Mouse (Mus musculus): ENCODE data around the gene Tinagl1.

DNA sequence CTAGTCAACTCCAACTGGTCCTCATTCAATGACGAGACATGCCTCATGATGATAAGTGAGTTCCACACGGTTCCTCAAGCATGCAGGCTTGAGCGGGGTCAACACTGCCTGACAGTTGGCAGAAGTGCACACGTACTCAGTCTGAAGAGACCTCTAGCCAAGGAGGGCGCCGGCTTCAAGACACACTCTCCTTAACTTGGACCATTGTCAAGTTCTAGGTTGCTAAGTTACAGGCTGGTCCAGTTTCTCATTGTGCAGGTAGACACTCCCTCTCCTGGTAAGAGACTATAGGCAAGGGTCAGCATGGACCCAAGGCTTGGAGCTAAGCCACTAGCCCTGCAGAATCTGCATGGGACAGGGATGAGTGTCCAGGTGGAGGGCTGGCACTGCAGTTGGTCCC, 49.8 kb downstream of the Tinagl1 start:
- no peak for TF ChIP-seq POLR2A (IDR thresholded peaks at IDR 0.05; ENCODE audit: insufficient read length, low read depth)
- TF ChIP-seq USF1 (IDR thresholded peaks at IDR 0.05; ENCODE audit: low read depth) = no peak
- TF ChIP-seq MAX (IDR thresholded peaks at IDR 0.05; ENCODE audit: low read depth) = no peak
- TF ChIP-seq MYOD1 (IDR thresholded peaks at IDR 0.05; ENCODE audit: control insufficient read depth in 1 of 3, insufficient read length in 2 of 3, low read depth in 2 of 3) = no peak
- no peak for TF ChIP-seq MYOG (IDR thresholded peaks at IDR 0.05; ENCODE audit: control insufficient read depth in 1 of 3, insufficient read depth in 1 of 3, insufficient read length in 2 of 3, low read depth in 2 of 3)
- no peak for TF ChIP-seq E2F4 (IDR thresholded peaks at IDR 0.05; ENCODE audit: insufficient read depth)
- TF ChIP-seq POLR2AphosphoS2 (IDR thresholded peaks at IDR 0.05; ENCODE audit: insufficient read length, low read depth) = no peak
- TF ChIP-seq REST (IDR thresholded peaks at IDR 0.05; ENCODE audit: insufficient read depth, insufficient read length) = no peak
- no peak for TF ChIP-seq TCF12 (IDR thresholded peaks at IDR 0.05; ENCODE audit: insufficient read depth, poor library complexity, severe bottlenecking)
- no peak for TF ChIP-seq CEBPB (IDR thresholded peaks at IDR 0.05; ENCODE audit: insufficient read depth, poor library complexity, severe bottlenecking)
- no peak for TF ChIP-seq SRF (IDR thresholded peaks at IDR 0.05; ENCODE audit: control insufficient read depth, insufficient read length, low read depth)
- TF ChIP-seq TCF3 (IDR thresholded peaks at IDR 0.05; ENCODE audit: insufficient read length, low read depth) = no peak
